In genomic region chr5:120999573-120999972, GRCm38 (mm10) we compare ENCODE assay signal across 10 mouse cellular contexts. TPM values are rescaled to one million over a fixed set of nuclear protein-coding genes. Genes with fewer than 3 reads are reported as not detected.
DNase-seq lines count a peak whose midpoint lies in the region; ATAC-seq and TF ChIP-seq lines count a peak whose summit lies in the region.
"Had no signal": no experiment of that assay in that cellular context is flagged by ENCODE, and none has a peak within 500 bp of the region (broad histone marks: within the 10 kb centered on the region; RNA-seq: fewer than 3 reads in every experiment).

No protein-coding gene starts in this region.

- no peak overlapping the region for H3K27ac ChIP-seq in heart, postnatal 0 days (ENCODE audit: low read depth)
- no peak overlapping the region for H3K27ac ChIP-seq in testis, adult 2 months (ENCODE audit: control insufficient read depth, insufficient read depth, low read depth, low read length)
- H3K27ac ChIP-seq in embryonic facial prominence, embryonic 11.5 days (replicated peaks; ENCODE audit: low read depth, low read length) = no peak overlapping the region
- H3K27ac ChIP-seq: embryonic facial prominence, embryonic 15.5 days had no signal

- no peaks in the 10 kb centered on the region for H3K4me1 ChIP-seq in heart, postnatal 0 days (ENCODE audit: control insufficient read depth, insufficient read depth)
- H3K4me1 ChIP-seq in testis, adult 2 months (ENCODE audit: control insufficient read depth, insufficient read depth, low read length) = peaks cover 5% of the 10 kb centered on the region
- no peaks in the 10 kb centered on the region for H3K4me1 ChIP-seq in embryonic facial prominence, embryonic 11.5 days (ENCODE audit: control insufficient read depth, insufficient read depth, low read length)
- H3K4me1 ChIP-seq: embryonic facial prominence, embryonic 15.5 days had no signal

- peak; percentile 33 for TF ChIP-seq CTCF in heart, postnatal 0 days (IDR thresholded peaks at IDR 0.05; ENCODE audit: low read depth)
- TF ChIP-seq CTCF in testis, adult 2 months (IDR thresholded peaks at IDR 0.05; ENCODE audit: control insufficient read depth, insufficient read depth, insufficient replicate concordance, low read depth, low read length) = peak; percentile 80; the same call in 1 of the 2 replicates

- no peak for TF ChIP-seq POLR2A in testis, adult 2 months (IDR thresholded peaks at IDR 0.05; ENCODE audit: control insufficient read depth, low read depth, low read length)

- no peak overlapping the region for H3K4me2 ChIP-seq in heart, postnatal 0 days (ENCODE audit: low read depth, low read length)
- no peak overlapping the region for H3K4me2 ChIP-seq in embryonic facial prominence, embryonic 11.5 days (ENCODE audit: low read depth, low read length)
- H3K4me2 ChIP-seq: embryonic facial prominence, embryonic 15.5 days had no signal

- H3K27me3 ChIP-seq in heart, postnatal 0 days (ENCODE audit: control insufficient read depth, insufficient read depth, low read length) = 0 out of 2 replicates have a peak, but pooled peaks cover 1% of the 10 kb centered on the region
- H3K27me3 ChIP-seq in testis, adult 2 months (ENCODE audit: control insufficient read depth, insufficient read depth, low read length) = no peaks in the 10 kb centered on the region
- no peaks in the 10 kb centered on the region for H3K27me3 ChIP-seq in embryonic facial prominence, embryonic 11.5 days (ENCODE audit: control insufficient read depth, insufficient read depth, low read length)
- H3K27me3 ChIP-seq: embryonic facial prominence, embryonic 15.5 days had no signal

- no peak overlapping the region for H3K9ac ChIP-seq in heart, postnatal 0 days (replicated peaks; ENCODE audit: low read depth, low read length)
- H3K9ac ChIP-seq in embryonic facial prominence, embryonic 11.5 days (replicated peaks; ENCODE audit: low read length) = no peak overlapping the region
- H3K9ac ChIP-seq: embryonic facial prominence, embryonic 15.5 days had no signal

- WGBS in heart, postnatal 0 days = 32% methylated on average over 12 of the region's 12 CpGs
- 32% methylated on average over 12 of the region's 12 CpGs for WGBS in embryonic facial prominence, embryonic 11.5 days

- TF ChIP-seq EP300 in heart, postnatal 0 days (IDR thresholded peaks at IDR 0.05; ENCODE audit: low read depth) = no peak

- no peaks in the 10 kb centered on the region for H3K36me3 ChIP-seq in heart, postnatal 0 days (replicated peaks; ENCODE audit: control insufficient read depth, insufficient read depth, low read length)
- no peaks in the 10 kb centered on the region for H3K36me3 ChIP-seq in testis, adult 2 months (ENCODE audit: control insufficient read depth, insufficient read depth, low read length)
- no peaks in the 10 kb centered on the region for H3K36me3 ChIP-seq in embryonic facial prominence, embryonic 11.5 days (replicated peaks; ENCODE audit: control insufficient read depth, insufficient read depth, low read depth, low read length)
- H3K36me3 ChIP-seq: embryonic facial prominence, embryonic 15.5 days had no signal

- no peak for ATAC-seq in heart, postnatal 0 days (ENCODE audit: insufficient read depth, low read depth)
- ATAC-seq in embryonic facial prominence, embryonic 11.5 days (replicated peaks; ENCODE audit: insufficient number of reproducible peaks, low FRiP score, low TSS enrichment, low read depth) = no peak
- no peak for ATAC-seq in activated CD4-positive, CD25-positive, alpha-beta regulatory T cell, adult 4 months

- DNase-seq in heart, postnatal 0 days (ENCODE audit: low spot score) = no peak
- no peak for DNase-seq in heart, postnatal 14 days
- no peak for DNase-seq in testis, postnatal 14 days (ENCODE audit: low spot score)
- DNase-seq in embryonic facial prominence, embryonic 11.5 days (ENCODE audit: low spot score) = peak; percentile 11
- no peak for DNase-seq in adrenal gland, adult 8-10 months
- DNase-seq in left cerebral cortex, postnatal 10 days (ENCODE audit: extremely low spot score in 1 of 2, low spot score in 2 of 2) = no peak
- DNase-seq: layer of hippocampus, postnatal 36 days had no signal

- H3K9me3 ChIP-seq in heart, postnatal 0 days (replicated peaks; ENCODE audit: control insufficient read depth, low read length) = no peaks in the 10 kb centered on the region
- H3K9me3 ChIP-seq in embryonic facial prominence, embryonic 11.5 days (replicated peaks; ENCODE audit: control insufficient read depth, low read length) = no peaks in the 10 kb centered on the region
- H3K9me3 ChIP-seq: embryonic facial prominence, embryonic 15.5 days had no signal

- H3K4me3 ChIP-seq in heart, postnatal 0 days (ENCODE audit: low read depth, low read length) = no peak overlapping the region
- H3K4me3 ChIP-seq in testis, adult 2 months (ENCODE audit: control insufficient read depth, low read depth, low read length) = no peak overlapping the region
- no peak overlapping the region for H3K4me3 ChIP-seq in embryonic facial prominence, embryonic 11.5 days (ENCODE audit: low read depth, low read length)
- H3K4me3 ChIP-seq: embryonic facial prominence, embryonic 15.5 days had no signal

- intact Hi-C loops in heart, postnatal 14 days (cut with DNase I) = no loop called here
- intact Hi-C loops in left cerebral cortex, postnatal 10 days (cut with DNase I) = no loop called here

RNA-seq across cellular contexts. Expression of gene Rph3a, which starts 10.3 kb away (rescaled TPM):
- not detected in 2 replicates for total RNA-seq in heart, postnatal 0 days (2014; rRNA removed; ENCODE audit: low replicate concordance)
- not detected in 2 replicates for polyA plus RNA-seq in heart, postnatal 0 days (2015; fragmentation: Nextera tagmentation; extraction: Ambion mirVana)
- total RNA-seq in heart, postnatal 14 days (2021) = not detected
- 1.3 and 1.8 TPM in 2 replicates for polyA plus RNA-seq in testis, adult 2 months (2012; rRNA removed)
- 0.20 and 0.21 TPM in 2 replicates for polyA plus RNA-seq in embryonic facial prominence, embryonic 11.5 days (2014; fragmentation: Nextera tagmentation; extraction: Ambion mirVana)
- total RNA-seq in adrenal gland, adult 8-10 months (2022) = 1 to 10 TPM; 3.5 to 9.1 (median 6.0) TPM
- not detected for polyA plus RNA-seq in activated CD4-positive, CD25-positive, alpha-beta regulatory T cell, adult 4 months (2017; shearing (Covaris generic))
- 100 to 1,000 TPM; 188 to 210 TPM for total RNA-seq in left cerebral cortex, postnatal 10 days (2021)

Comparison
In these comparisons a context has a peak if more than half of its experiments do, and no peak if none do; other contexts are left out.
1. RNA of gene Rph3a, which starts 10.3 kb away (total RNA-seq): 188 to 210 TPM in left cerebral cortex, postnatal 10 days; 3.5 to 9.1 TPM in adrenal gland, adult 8-10 months, not detected in heart, postnatal 14 days and not detected in heart, postnatal 0 days; every median in the first group is over 10 times any median in the second.